Mouse (Mus musculus): ENCODE results near the gene Ppp6c. TPM values are rescaled to one million over a fixed set of nuclear protein-coding genes. Genes with fewer than 3 reads are reported as not detected.
"Not testable (repeated sequence)": the region's sequence is repeated elsewhere in the genome, so short reads cannot be mapped to it uniquely, and the experiment has no call there.

Ppp6c gene
- 80.7 and 87.9 TPM in 2 replicates for polyA plus RNA-seq (2016; fragmentation: Nextera tagmentation; extraction: Ambion mirVana)

DNA sequence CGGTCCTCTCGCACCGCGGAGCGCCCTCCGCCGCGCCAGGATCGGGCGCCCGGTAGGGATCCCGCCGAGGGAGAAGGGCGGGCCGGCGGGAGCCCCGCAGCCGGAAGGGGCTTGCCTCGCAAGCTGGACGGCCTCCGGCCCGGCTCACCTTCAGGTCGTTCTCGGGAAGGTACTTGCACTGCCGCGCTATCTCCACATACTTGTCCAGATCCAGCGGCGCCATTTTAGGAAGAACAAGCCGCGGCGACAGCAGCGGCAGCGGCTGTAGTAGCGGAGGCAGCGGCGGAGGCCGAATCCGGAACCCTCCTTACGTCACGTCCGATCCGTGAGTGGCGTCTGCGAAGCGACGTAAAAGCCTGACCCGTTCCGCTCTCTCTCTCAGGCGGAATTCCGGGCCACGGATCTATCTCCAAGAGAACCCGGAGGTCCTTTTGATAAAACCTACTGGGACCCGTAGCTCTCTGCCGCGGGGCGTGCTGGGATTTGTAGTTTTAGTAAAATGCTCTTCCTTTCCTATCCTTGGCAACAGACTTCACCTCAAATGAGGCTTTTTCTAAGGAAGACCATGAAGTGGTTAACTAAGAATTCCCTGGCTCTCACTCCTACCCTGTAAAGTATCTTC lies at the start of gene Ppp6c:
TSS of gene Ppp6c (minus strand) at position 433 of the 622 bp plus-strand sequence.
- H3K9me3 ChIP-seq (replicated peaks): no peaks in the 10 kb centered on the region
- WGBS: under 1% methylated on average over 56 of the region's 56 CpGs

DNA sequence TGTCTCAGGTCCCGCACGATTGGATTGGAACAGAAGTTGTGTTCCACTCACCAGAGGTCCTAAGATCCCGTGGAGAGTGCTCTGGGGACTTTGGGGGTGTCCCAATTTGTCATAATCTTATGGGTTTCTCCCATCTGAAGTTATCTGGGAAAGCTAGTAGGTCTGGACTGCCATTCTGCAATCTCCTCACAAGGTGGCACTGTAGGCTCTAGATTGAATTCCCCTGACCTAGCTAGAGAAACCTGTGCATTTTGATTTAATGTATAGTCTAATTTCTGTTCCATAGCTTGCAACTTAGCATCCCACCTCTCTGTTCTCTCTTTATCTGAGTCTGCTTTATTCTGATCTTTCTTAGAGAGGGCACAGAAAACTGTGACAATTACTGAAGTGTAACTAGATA lies 42.1 kb upstream of the Ppp6c start:
- H3K36me3 ChIP-seq: no peaks in the 10 kb centered on the region
- H3K27me3 ChIP-seq: no peaks in the 10 kb centered on the region
- WGBS: 58% methylated on average over 3 of the region's 3 CpGs
- no peak overlapping the region for H3K4me2 ChIP-seq (replicated peaks)
- H3K9ac ChIP-seq: no peak overlapping the region
- H3K4me3 ChIP-seq: no peak overlapping the region
- no peak for ATAC-seq (ENCODE audit: low FRiP score)
- H3K9me3 ChIP-seq (replicated peaks): no peaks in the 10 kb centered on the region
- H3K4me1 ChIP-seq: no peaks in the 10 kb centered on the region
- H3K27ac ChIP-seq: no peak overlapping the region

More for the DNA sequence above, at the start of gene Ppp6c:
- H3K36me3 ChIP-seq: no peaks in the 10 kb centered on the region
- H3K27me3 ChIP-seq: no peaks in the 10 kb centered on the region
- peak; percentile 99 for ATAC-seq (ENCODE audit: low FRiP score)
- peak within 1 kb of the TSS; percentile 81 for H3K4me3 ChIP-seq
- peak within 1 kb of the TSS; percentile 71 for H3K4me2 ChIP-seq (replicated peaks)
- peaks cover 12% of the 10 kb centered on the region for H3K4me1 ChIP-seq
- peak within 1 kb of the TSS; percentile 84 for H3K9ac ChIP-seq
- peak within 1 kb of the TSS; percentile 94 for H3K27ac ChIP-seq

DNA sequence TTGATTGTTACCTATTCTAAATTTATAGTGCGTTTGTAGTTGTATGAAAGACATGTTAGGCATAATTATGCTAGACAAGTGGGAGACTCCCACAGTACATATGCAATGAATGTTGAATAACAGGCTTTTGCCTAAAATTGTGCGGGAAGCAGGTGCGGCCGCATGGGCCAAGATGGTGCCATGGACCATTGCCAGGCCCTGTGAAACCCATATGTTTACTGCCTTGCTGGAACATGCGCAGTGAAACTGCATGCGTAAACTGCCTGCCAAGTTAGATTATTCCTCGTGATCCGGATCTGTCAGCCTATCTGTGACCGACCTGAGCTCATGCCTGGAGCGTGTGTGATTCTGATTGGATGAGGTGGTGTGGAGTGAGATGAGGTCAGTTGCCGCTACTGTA lies 26.0 kb upstream of the Ppp6c start:
- not testable (repeated sequence) for ATAC-seq (ENCODE audit: low FRiP score); H3K27me3 ChIP-seq; H3K9me3 ChIP-seq (replicated peaks); H3K36me3 ChIP-seq; H3K4me3 ChIP-seq; H3K9ac ChIP-seq; H3K4me2 ChIP-seq (replicated peaks); H3K4me1 ChIP-seq; H3K27ac ChIP-seq
- WGBS: 95% methylated on average over 11 of the region's 11 CpGs

- H3K4me3 ChIP-seq; H3K9ac ChIP-seq; H3K36me3 ChIP-seq; H3K4me2 ChIP-seq (replicated peaks); ATAC-seq (ENCODE audit: low FRiP score); H3K27ac ChIP-seq; H3K9me3 ChIP-seq (replicated peaks); H3K4me1 ChIP-seq; H3K27me3 ChIP-seq: not testable (repeated sequence)
- WGBS: 88% methylated on average over 10 of the region's 11 CpGs
Observed at GRCm38 (mm10) chr2:39246862-39247261, 20.6 kb upstream of the Ppp6c start.

- H3K27me3 ChIP-seq: no peaks in the 10 kb centered on the region
- peak overlapping the region; percentile 94; the same call in 1 of the 2 replicates for H3K27ac ChIP-seq
- H3K4me2 ChIP-seq (replicated peaks): peak overlapping the region; percentile 71
- peak overlapping the region; percentile 81 for H3K4me3 ChIP-seq
- H3K9ac ChIP-seq: no peak overlapping the region; the same call in 1 of the 2 replicates
- no peaks in the 10 kb centered on the region for H3K9me3 ChIP-seq (replicated peaks)
- 36% methylated on average over 3 of the region's 3 CpGs for WGBS
- peaks cover 12% of the 10 kb centered on the region for H3K4me1 ChIP-seq
- no peaks in the 10 kb centered on the region for H3K36me3 ChIP-seq
- peak; percentile 3; the same call in 1 of the 2 replicates for ATAC-seq (ENCODE audit: low FRiP score)
Observed at GRCm38 (mm10) chr2:39226731-39227130, 480 bp upstream of the Ppp6c start.

DNA sequence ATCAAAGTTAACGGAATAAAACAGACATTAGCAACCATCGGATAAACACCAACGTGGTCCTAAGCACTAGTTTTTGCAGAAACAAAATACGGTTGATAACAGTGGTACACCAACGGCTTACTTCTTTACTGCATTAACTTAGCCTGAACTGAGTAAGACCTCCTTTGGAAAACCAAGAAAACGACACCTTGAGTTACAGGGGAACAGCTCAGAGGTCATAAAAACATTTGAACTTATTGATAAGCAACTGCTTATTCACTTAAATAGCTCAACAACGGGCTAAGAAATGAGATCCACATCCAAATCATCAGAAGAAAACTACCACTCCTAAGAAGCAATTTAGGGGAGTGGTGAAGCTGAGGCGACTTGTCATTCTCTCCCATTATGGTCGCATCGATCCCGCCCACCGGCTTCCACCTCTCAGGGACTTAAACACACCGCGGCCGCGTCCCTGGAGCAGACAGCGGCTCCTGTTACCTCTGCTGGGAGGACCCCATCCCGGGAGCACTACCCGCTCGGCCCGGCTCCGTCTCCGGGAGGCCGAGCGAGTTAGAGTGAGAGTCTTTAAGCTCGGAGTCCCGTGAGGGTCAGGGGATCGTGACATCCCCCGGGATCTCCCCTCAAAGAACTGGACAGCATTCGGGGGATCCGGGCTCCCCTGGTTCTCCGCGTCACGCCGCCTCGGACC lies 776 bp downstream of the Ppp6c start:
- peak overlapping the region; percentile 84 for H3K9ac ChIP-seq
- ATAC-seq (ENCODE audit: low FRiP score): peak; percentile 67
- peak overlapping the region; percentile 71 for H3K4me2 ChIP-seq (replicated peaks)
- peak overlapping the region; percentile 81 for H3K4me3 ChIP-seq
- H3K27ac ChIP-seq: peak overlapping the region; percentile 94
- not testable (repeated sequence) for H3K27me3 ChIP-seq; H3K36me3 ChIP-seq; H3K9me3 ChIP-seq (replicated peaks)
- WGBS: 6% methylated on average over 32 of the region's 36 CpGs
- H3K4me1 ChIP-seq: peaks cover 12% of the 10 kb centered on the region

GRCm38 (mm10) chr2:39224621-39225020 lies 1.6 kb downstream of the Ppp6c start:
- Histone ChIP-seq H3K9me3 (replicated peaks) (no peaks in the 10 kb centered on the region), H3K4me3 (no peak overlapping the region), H3K27me3 (no peaks in the 10 kb centered on the region), H3K9ac (no peak overlapping the region), H3K36me3 (no peaks in the 10 kb centered on the region), H3K27ac (no peak overlapping the region), H3K4me1 (peaks cover 12% of the 10 kb centered on the region), H3K4me2 (replicated peaks) (peak overlapping the region; percentile 71)
- ATAC-seq (ENCODE audit: low FRiP score): no peak

DNA sequence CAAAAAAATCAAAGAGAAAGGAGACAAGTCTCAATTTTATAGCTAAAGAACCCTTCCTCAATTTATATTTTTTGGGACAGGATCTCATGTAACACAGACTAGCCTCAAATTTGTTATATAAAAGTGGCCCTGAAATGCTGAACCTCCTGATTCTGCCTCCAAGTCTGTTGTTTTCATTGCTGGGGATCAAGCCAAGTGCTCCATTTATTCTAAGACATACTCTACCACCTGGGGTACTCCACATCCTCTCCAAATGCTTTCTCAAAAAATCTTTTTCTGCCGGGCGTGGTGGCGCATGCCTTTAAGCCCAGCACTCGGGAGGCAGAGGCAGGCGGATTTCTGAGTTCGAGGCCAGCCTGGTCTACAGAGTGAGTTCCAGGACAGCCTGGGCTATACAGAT lies 6.2 kb downstream of the Ppp6c start:
- Histone ChIP-seq H3K4me2 (replicated peaks) (no peak overlapping the region), H3K4me1 (peaks cover 9% of the 10 kb centered on the region), H3K27me3 (no peaks in the 10 kb centered on the region), H3K9ac (no peak overlapping the region), H3K9me3 (replicated peaks) (no peaks in the 10 kb centered on the region), H3K4me3 (no peak overlapping the region), H3K36me3 (no peaks in the 10 kb centered on the region), H3K27ac (no peak overlapping the region)
- WGBS: 92% methylated on average over 6 of the region's 6 CpGs
- no peak for ATAC-seq (ENCODE audit: low FRiP score)

GRCm38 (mm10) chr2:39219034-39219433 lies 7.2 kb downstream of the Ppp6c start:
- Histone ChIP-seq H3K4me1 (no peaks in the 10 kb centered on the region), H3K4me2 (replicated peaks) (no peak overlapping the region), H3K9ac (no peak overlapping the region), H3K27me3 (no peaks in the 10 kb centered on the region), H3K9me3 (replicated peaks) (no peaks in the 10 kb centered on the region), H3K4me3 (no peak overlapping the region), H3K27ac (no peak overlapping the region), H3K36me3 (no peaks in the 10 kb centered on the region)
- 96% methylated on average over 3 of the region's 3 CpGs for WGBS
- no peak for ATAC-seq (ENCODE audit: low FRiP score)

DNA sequence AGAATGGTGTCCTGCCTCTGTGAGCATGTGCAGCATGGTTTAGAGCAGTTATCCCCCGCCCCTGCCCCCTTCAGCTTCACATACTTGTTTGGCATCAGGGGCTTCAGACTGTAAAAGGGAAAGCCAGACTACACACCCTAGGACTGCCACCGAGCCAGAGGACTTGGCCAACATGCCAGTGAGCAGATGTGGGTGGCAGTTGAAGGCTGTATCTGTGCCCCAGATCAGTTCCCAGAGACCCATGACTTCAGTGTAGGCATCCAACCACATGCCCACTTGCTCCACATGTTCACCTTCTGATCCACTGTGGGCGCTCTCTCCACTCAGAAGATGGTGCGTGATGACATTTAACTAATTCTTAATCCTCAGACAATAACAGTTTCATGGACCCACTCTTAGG lies 9.1 kb downstream of the Ppp6c start:
- no peak for ATAC-seq (ENCODE audit: low FRiP score)
- Histone ChIP-seq H3K4me3 (no peak overlapping the region), H3K9ac (no peak overlapping the region), H3K27ac (no peak overlapping the region), H3K27me3 (no peaks in the 10 kb centered on the region), H3K4me1 (no peaks in the 10 kb centered on the region), H3K9me3 (replicated peaks) (no peaks in the 10 kb centered on the region), H3K4me2 (replicated peaks) (no peak overlapping the region), H3K36me3 (no peaks in the 10 kb centered on the region)
- 93% methylated on average over 4 of the region's 4 CpGs for WGBS

DNA sequence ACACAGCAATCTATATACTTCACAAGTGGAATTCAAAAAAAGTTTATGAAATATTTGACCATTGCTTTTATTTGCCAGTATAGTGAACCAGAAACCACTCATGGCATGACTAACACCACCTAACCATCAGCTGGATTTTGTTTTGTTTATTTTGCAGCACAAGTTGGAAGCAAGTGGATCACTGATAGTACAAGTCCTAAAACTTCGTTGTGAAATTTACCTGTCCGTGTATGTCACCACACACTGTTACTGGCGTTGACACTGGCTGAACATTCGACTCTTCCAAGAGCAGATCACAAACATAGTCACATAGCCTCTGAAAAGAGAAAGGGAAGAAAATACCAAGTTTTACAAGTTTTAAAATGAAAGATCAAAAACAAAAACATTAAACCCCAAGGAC lies 15.5 kb downstream of the Ppp6c start:
- H3K4me2 ChIP-seq (replicated peaks): no peak overlapping the region
- no peak for ATAC-seq (ENCODE audit: low FRiP score)
- 94% methylated on average over 4 of the region's 4 CpGs for WGBS
- no peaks in the 10 kb centered on the region for H3K27me3 ChIP-seq
- H3K9ac ChIP-seq: no peak overlapping the region
- no peaks in the 10 kb centered on the region for H3K9me3 ChIP-seq (replicated peaks)
- no peak overlapping the region for H3K27ac ChIP-seq
- no peak overlapping the region for H3K4me3 ChIP-seq
- H3K36me3 ChIP-seq: 0 out of 2 replicates have a peak, but pooled peaks cover 2% of the 10 kb centered on the region
- no peaks in the 10 kb centered on the region for H3K4me1 ChIP-seq

- Histone ChIP-seq H3K4me1 (no peaks in the 10 kb centered on the region), H3K36me3 (peaks cover 9% of the 10 kb centered on the region; the same call in 1 of the 2 replicates), H3K9me3 (replicated peaks) (no peaks in the 10 kb centered on the region), H3K9ac (no peak overlapping the region), H3K27ac (no peak overlapping the region), H3K4me2 (replicated peaks) (no peak overlapping the region), H3K27me3 (no peaks in the 10 kb centered on the region), H3K4me3 (no peak overlapping the region)
- ATAC-seq (ENCODE audit: low FRiP score): no peak
- 95% methylated on average over 2 of the region's 2 CpGs for WGBS
Observed at GRCm38 (mm10) chr2:39203359-39203758, 22.9 kb downstream of the Ppp6c start.

DNA sequence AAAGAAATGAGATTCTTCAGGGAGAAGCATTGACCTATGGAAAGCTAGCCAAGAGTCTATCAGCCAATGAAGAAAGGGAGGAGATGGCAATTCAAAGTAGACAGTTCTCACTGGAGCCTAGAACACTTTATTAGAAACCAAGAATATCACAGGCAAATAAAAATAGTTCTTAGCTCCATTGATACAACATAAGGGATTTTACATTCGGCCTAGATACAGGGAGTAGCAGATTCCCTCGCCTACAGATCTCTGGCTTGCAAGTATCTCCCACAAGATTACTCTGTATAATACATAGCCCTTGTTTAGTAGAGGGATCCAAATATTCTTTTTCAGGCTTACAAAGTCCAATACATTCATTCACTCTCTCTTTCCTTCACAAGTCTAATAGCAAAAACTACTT lies 31.4 kb downstream of the Ppp6c start:
- Histone ChIP-seq H3K4me3 (no peak overlapping the region), H3K36me3 (peaks cover 12% of the 10 kb centered on the region), H3K27ac (no peak overlapping the region), H3K9me3 (replicated peaks) (no peaks in the 10 kb centered on the region), H3K9ac (no peak overlapping the region), H3K27me3 (no peaks in the 10 kb centered on the region), H3K4me2 (replicated peaks) (no peak overlapping the region), H3K4me1 (no peaks in the 10 kb centered on the region)
- no peak for ATAC-seq (ENCODE audit: low FRiP score)
- WGBS: 95% methylated on average over 2 of the region's 2 CpGs
